Mouse (Mus musculus) ovary, adult 10 weeks (tissue): ENCODE data around the gene Dnah3. TPM values are rescaled to one million over a fixed set of nuclear protein-coding genes. Genes with fewer than 3 reads are reported as not detected.

Experiments used
- polyA plus RNA-seq: library from polyadenylated mRNA; stranded (reverse); fragments of 350-450 nt; fragmentation: Illumina TruSeq; extraction: RNeasy Lipid Tissue Mini Kit (QIAGEN cat#74804); gene quantifications from one replicate; pipeline ENCODE4 v1.2.3, GENCODE M21; 2014

Gene Dnah3
- 2.5 TPM for polyA plus RNA-seq

GRCm38 (mm10) chr7:120095180-120095579 lies at the start of gene Dnah3:
Gene Dnah3, minus strand, starts transcription at chr7:120095280.

GRCm38 (mm10) chr7:120102164-120102972 lies 7.3 kb upstream of the Dnah3 start, which contains the start of gene Tmem159:
Gene Tmem159, plus strand, starts transcription at chr7:120102353.

GRCm38 (mm10) chr7:119895639-119896512 lies 199.2 kb downstream of the Dnah3 start, which contains the start of the genes Lyrm1 and Dcun1d3:
Gene Lyrm1, plus strand, starts transcription at chr7:119895861.
Gene Dcun1d3, minus strand, starts transcription at chr7:119896298.

Other genes starting within 250 kb of the Dnah3 start
- gene Lyrm1, start 199.4 kb downstream of the Dnah3 start, polyA plus RNA-seq: 8.7 TPM
- 17.2 TPM for gene Dcun1d3, start 199.0 kb downstream of the Dnah3 start, polyA plus RNA-seq
- gene Tmem159, start 7.1 kb upstream of the Dnah3 start, polyA plus RNA-seq: 74.6 TPM
- gene Zp2, start 50.0 kb upstream of the Dnah3 start, polyA plus RNA-seq: 233 TPM
- 3.5 TPM for gene Anks4b, start 78.6 kb upstream of the Dnah3 start, polyA plus RNA-seq
- not detected for gene Crym, start 106.8 kb upstream of the Dnah3 start, polyA plus RNA-seq
- gene Abca14, start 108.7 kb upstream of the Dnah3 start, polyA plus RNA-seq: not detected
- not detected for gene Abca15, start 233.4 kb upstream of the Dnah3 start, polyA plus RNA-seq